Mouse (Mus musculus) olfactory bulb, adult 2 months (tissue): Measurements from ENCODE around the gene Lyg2. TPM values are rescaled to one million over a fixed set of nuclear protein-coding genes. Genes with fewer than 3 reads are reported as not detected.
A peak's percentile ranks its signal among the peaks of the same experiment; 100 is the strongest.

Experiments
- H3K27ac ChIP-seq: fragments of 200-500 bp; 2 replicates; pipeline ENCODE4 v1.5.1; 2012; ENCODE audit warnings: low read depth, low read length; ENCODE audit not compliant: insufficient read depth
- H3K4me1 ChIP-seq: fragments of 200-500 bp; 2 replicates; pipeline ENCODE4 v1.6.1; 2012; ENCODE audit warnings: low read length; ENCODE audit not compliant: control insufficient read depth, insufficient read depth
- H3K4me3 ChIP-seq: fragments of 200-500 bp; 2 replicates; pipeline ENCODE4 v1.5.1; 2012; ENCODE audit warnings: mild to moderate bottlenecking, low read depth, low read length, moderate library complexity; ENCODE audit not compliant: insufficient read depth
- CTCF ChIP-seq: fragments of 200-500 bp; IDR thresholded peaks from 2 replicates; pipeline ENCODE4 v1.5.1; 2012; ENCODE audit warnings: low read depth, mild to moderate bottlenecking, low read length, moderate library complexity; ENCODE audit not compliant: insufficient read depth
- POLR2A ChIP-seq: fragments of 200-500 bp; IDR thresholded peaks from 2 replicates; pipeline ENCODE4 v1.6.1; 2012; ENCODE audit warnings: mild to moderate bottlenecking, low read depth, low read length, moderate library complexity; ENCODE audit not compliant: insufficient read depth
- WGBS: fragments of 180-500 bp; shearing (Covaris S2); methylation state at CpG from one replicate; pipeline ENCODE4 v1.1.7; 2018; 5-methylcytosine and 5-hydroxymethylcytosine counted together
- polyA plus RNA-seq: library from polyadenylated mRNA; stranded (reverse); fragments of >200 nt; gene quantifications from 2 replicates; pipeline ENCODE4 v1.2.4, GENCODE M21; 2012; ENCODE audit warnings: low replicate concordance; ENCODE audit not compliant: missing spikeins, insufficient read depth, insufficient read length

Gene Lyg2
- polyA plus RNA-seq, 1 experiment: not detected

GRCm38 (mm10) chr1:37869362-37869761 is 46.9 kb downstream of the Lyg2 start:
- WGBS: 63% methylated on average over 2 of the region's 2 CpGs
- Histone ChIP-seq H3K27ac (no peak overlapping the region), H3K4me1 (peaks cover 3% of the 10 kb centered on the region), H3K4me3 (no peak overlapping the region)
- TF ChIP-seq CTCF: no peak
- TF ChIP-seq POLR2A: no peak

GRCm38 (mm10) chr1:37868640-37869039 is 47.7 kb downstream of the Lyg2 start:
- 58% methylated on average over 10 of the region's 10 CpGs for whole genome bisulfite sequencing
- H3K4me3 ChIP-seq: no peak overlapping the region
- no peak overlapping the region for H3K27ac ChIP-seq
- H3K4me1 ChIP-seq: peaks cover 3% of the 10 kb centered on the region
- no peak for TF ChIP-seq CTCF

- 69% methylated on average over 10 of the region's 10 CpGs for WGBS
- no peak for TF ChIP-seq CTCF
- no peak for TF ChIP-seq POLR2A
- no peak overlapping the region for H3K4me3 ChIP-seq
- peaks cover 3% of the 10 kb centered on the region for H3K4me1 ChIP-seq
- no peak overlapping the region for H3K27ac ChIP-seq
Observed at GRCm38 (mm10) chr1:37867684-37868322, 48.5 kb downstream of the Lyg2 start.

- Histone ChIP-seq H3K4me3 (no peak overlapping the region), H3K4me1 (peaks cover 3% of the 10 kb centered on the region), H3K27ac (no peak overlapping the region)
- WGBS: 78% methylated on average over 1 of the region's 1 CpGs
- TF ChIP-seq CTCF (no peak), POLR2A (no peak)
Observed at GRCm38 (mm10) chr1:37867056-37867455, 49.2 kb downstream of the Lyg2 start.

- no peak for TF ChIP-seq CTCF
- no peak for TF ChIP-seq POLR2A
- Histone ChIP-seq H3K4me1 (no peaks in the 10 kb centered on the region), H3K4me3 (peak within 1 kb of the TSS; percentile 66), H3K27ac (peak within 1 kb of the TSS; percentile 89)
- 76% methylated on average over 6 of the region's 6 CpGs for WGBS
Observed at GRCm38 (mm10) chr1:37866286-37866685, 50.0 kb downstream of the Lyg2 start, which contains the start of gene Tsga10. Gene Tsga10 (minus strand): TSS chr1:37866429.

GRCm38 (mm10) chr1:37865401-37866215 is 50.7 kb downstream of the Lyg2 start:
- no peak for TF ChIP-seq POLR2A
- TF ChIP-seq CTCF: no peak
- peak overlapping the region; percentile 89 for H3K27ac ChIP-seq
- 7% methylated on average over 23 of the region's 23 CpGs for WGBS
- no peaks in the 10 kb centered on the region for H3K4me1 ChIP-seq
- peak overlapping the region; percentile 66 for H3K4me3 ChIP-seq

GRCm38 (mm10) chr1:37864511-37865400 is 51.5 kb downstream of the Lyg2 start:
- under 1% methylated on average over 90 of the region's 90 CpGs for WGBS
- peak overlapping the region; percentile 66 for H3K4me3 ChIP-seq
- H3K4me1 ChIP-seq: no peaks in the 10 kb centered on the region
- TF ChIP-seq POLR2A (peak; percentile 89), CTCF (no peak)
- peak overlapping the region; percentile 89 for H3K27ac ChIP-seq

Other genes starting within 250 kb of the Lyg2 start
- not detected in 2 replicates for gene 2010300C02Rik, start 196.4 kb downstream of the Lyg2 start, polyA plus RNA-seq
- gene Tsga10, start 50.1 kb downstream of the Lyg2 start, polyA plus RNA-seq: not detected in 2 replicates
- gene Lipt1, start 44.8 kb downstream of the Lyg2 start, polyA plus RNA-seq: not detected in 2 replicates
- not detected in 2 replicates for gene Mitd1, start 26.1 kb downstream of the Lyg2 start, polyA plus RNA-seq
- gene Mrpl30, start 26.0 kb downstream of the Lyg2 start, polyA plus RNA-seq: not detected in 2 replicates
- gene Lyg1, start 41.3 kb upstream of the Lyg2 start, polyA plus RNA-seq: not detected in 2 replicates
- gene Txndc9, start 81.4 kb upstream of the Lyg2 start, polyA plus RNA-seq: not detected in 2 replicates
- 38.8 TPM in 1 of 2 replicates, not detected in the other for gene Eif5b, start 81.5 kb upstream of the Lyg2 start, polyA plus RNA-seq
- not detected in 2 replicates for gene Rev1, start 213.3 kb upstream of the Lyg2 start, polyA plus RNA-seq